Mouse (Mus musculus): Measurements from ENCODE around the gene Pdia4. TPM values are rescaled to one million over a fixed set of nuclear protein-coding genes. Genes with fewer than 3 reads are reported as not detected.
"Not testable (repeated sequence)": the region's sequence is repeated elsewhere in the genome, so short reads cannot be mapped to it uniquely, and the experiment has no call there.

Pdia4 gene
- 35.4 and 36.8 TPM in 2 replicates for polyA plus RNA-seq (2012; rRNA removed)

DNA sequence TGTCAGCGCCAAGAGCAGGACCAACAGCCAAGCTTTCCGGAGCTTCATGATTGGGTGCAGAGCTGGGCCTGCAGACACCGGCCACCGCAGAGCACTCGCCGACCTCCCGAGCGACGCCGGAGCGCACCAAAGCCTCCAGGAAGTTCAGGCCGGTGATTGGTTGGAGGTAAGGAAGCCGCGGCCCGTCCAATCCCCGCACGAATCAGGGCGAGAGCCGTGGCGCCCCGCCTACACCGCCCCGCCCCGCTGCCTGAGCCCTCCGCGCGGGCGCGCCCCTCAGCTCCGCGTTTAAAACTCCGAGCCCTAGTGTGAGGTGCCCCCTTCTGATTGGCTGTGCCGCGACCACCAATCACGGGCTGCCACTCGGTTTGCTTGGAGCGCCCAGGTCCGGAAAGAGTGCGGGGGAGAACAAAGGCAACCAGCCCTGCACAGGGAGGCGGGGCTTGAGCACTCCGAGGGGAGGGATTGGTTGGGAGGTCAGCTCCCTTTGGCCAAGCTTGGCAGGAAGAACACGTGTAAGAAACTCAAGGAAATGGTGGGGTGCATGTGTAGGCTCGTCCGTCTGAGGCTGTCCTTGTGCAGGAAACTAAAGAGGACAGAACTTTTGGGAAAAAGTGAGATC, at the start of gene Pdia4:
Gene Pdia4, minus strand, starts transcription at position 174 of the 622 bp plus-strand sequence.
- peak; percentile 98 to 99 for DNase-seq (ENCODE audit: extremely low spot score in 1 of 2, low spot score in 1 of 2)

DNA sequence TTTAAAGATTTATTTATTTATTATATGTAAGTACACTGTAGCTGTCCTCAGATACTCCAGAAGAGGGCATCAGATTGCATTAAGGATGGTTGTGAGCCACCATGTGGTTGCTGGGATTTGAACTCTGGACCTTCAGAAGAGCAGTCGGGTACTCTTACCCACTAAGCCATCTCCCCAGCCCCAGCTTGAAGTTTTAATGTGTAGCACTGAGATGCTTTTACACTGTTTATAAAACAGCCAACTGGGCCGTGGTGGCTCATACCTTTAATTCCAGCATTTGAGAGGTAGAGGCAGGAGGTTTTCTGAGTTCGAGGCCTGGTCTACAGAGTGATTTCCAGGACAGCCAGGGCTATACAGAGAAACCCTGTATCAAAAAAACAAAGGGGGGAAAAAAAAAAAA, 44.5 kb upstream of the Pdia4 start:
- DNase-seq (ENCODE audit: extremely low spot score in 1 of 2, low spot score in 1 of 2), result not testable (repeated sequence)

DNA sequence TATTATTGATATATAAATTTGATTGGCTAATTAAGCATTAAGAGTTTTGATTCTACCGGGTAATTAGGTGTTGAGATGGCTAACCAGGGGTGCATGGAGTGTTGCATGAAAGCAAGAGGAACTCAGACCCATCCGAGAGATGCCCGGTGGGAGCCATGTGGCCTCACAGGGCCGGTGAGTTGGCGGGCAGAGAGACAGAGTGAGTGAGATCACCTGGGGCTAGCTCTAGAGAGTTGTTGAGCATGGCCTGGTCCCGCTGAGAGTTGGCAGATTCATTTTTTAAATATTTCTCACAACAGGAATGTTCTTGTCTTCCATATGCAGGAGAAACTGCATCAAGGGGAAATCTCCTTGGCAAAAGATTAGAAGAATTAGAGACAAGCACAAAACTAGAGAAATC, 44.0 kb upstream of the Pdia4 start:
- DNase-seq (ENCODE audit: extremely low spot score in 1 of 2, low spot score in 1 of 2), result no peak

DNA sequence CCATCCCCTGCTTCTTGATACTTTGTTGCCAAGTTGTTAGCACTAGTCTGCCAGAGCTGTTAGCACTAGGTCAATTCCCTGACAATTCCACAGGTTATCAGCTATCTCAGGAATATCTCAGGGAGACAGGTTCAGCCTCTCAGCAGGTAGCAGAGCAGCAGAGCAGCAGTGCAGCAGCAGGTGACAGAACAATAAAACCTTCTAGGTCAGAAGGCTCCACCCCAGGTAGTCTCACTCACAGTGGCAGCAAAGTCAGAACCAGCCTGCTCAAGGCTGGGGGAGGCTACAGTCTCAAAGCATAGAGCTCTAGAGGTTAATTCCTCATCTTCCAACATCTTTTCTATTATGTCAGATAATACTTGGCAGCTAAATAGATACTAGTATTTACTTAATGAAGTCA, 32.5 kb upstream of the Pdia4 start:
- DNase-seq (ENCODE audit: extremely low spot score in 1 of 2, low spot score in 1 of 2), result no peak

DNA sequence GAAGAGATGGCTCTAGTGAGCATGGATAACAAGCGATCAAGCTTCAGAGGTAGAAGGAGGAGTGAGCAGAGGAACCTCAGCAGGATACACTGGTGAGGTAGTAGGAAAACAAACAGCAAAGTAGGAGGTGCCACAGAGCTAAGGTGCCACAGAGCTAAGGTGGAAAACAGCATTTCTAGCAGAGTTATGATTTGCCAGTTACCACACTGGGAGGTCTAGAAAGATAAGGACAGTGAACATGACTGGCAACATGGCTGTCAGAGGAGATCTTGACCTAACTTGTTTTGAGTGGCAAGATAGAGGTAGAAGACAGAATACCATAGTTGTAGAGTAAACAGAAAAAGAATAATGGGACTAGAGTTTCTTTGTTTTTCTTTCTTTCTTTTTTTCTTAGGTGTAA, 29.1 kb upstream of the Pdia4 start:
- no peak for DNase-seq (ENCODE audit: extremely low spot score in 1 of 2, low spot score in 1 of 2)

DNA sequence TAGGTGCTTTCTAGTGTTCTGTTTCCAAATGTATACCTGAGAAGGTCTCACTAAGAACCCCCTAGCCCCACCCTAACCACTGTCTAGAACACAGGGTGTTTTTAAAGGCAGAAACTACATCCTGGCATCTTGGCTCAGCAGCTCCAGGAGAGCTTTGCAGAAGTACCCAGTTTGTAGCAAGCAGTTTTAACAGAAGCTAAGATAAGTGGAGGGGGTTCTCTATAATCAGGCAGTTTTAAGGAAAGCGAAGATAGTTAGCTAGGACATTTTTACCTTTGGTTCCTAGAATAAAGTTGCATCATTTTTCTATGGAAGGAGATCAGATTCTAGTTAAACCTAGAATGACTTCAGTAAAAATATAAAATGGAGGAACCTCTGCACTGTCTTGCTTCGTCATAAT, 28.6 kb upstream of the Pdia4 start:
- no peak for DNase-seq (ENCODE audit: extremely low spot score in 1 of 2, low spot score in 1 of 2)

DNA sequence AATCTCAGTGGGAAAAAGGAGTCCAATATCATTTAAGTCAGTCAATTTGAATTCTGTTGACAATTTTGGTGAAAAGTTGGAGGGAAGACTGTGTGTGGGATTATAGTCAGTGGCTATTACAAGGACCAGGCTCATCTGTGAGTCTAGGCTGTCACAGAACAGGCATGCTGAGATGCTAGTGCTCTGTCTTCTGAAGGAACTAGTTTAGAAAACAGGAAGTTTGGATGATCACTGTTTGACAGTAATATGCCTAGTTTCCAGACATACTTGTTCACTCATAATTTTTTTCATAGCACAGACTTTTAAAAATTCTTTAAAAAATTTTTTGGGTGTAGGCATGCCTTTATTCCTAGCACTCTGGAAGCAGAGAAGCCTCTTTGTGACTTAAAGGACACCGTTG, 27.8 kb upstream of the Pdia4 start:
- DNase-seq (ENCODE audit: extremely low spot score in 1 of 2, low spot score in 1 of 2), result no peak

DNA sequence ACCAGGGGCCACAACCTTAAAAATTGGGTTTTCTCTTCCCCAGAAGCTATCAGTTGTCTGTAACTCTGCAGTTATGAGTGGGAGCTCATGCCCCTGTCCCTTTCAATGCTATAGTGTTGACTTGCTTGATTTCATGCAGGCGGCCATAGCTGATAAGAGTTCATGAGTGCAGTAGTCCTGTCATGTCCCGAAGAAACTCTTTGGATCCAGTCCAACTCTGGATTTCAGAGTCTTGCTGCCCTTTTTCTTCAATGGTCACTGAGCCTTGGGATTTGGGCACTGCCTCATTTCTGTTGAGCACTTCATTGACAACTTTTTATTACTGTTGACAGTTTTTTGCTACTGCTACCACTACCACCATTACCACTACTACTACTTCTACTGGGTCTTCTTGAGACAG, 24.4 kb upstream of the Pdia4 start:
- no peak for DNase-seq (ENCODE audit: extremely low spot score in 1 of 2, low spot score in 1 of 2)

DNA sequence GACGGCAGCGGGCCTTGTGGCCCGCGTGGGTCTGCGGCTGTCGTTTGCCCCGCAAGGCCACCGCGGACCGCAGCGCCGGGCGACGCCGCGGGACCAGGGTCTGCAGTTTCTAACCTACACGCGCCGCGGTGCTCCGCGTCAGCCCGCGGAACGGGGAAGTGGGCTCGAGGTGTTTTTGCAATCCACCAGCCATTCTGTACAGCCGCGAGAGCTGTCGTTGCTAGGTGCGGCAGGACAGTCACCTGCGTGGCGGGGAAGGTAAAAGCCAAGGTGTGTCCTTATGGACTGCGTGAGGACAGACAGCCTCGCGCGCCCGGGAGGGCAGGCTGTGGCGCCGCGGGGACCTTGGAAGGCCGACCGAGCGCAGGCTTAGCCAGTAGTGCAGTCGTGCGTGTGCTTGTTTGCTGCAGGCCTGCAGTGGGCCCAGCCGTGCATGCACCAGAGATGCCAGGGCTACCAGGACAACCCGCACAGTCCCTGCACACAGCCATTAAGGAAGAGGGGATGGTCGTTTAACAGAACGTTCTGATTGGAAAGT, 22.8 kb upstream of the Pdia4 start:
- peak in 1 of 2 experiments; percentile 47 for DNase-seq (ENCODE audit: extremely low spot score in 1 of 2, low spot score in 1 of 2)

DNA sequence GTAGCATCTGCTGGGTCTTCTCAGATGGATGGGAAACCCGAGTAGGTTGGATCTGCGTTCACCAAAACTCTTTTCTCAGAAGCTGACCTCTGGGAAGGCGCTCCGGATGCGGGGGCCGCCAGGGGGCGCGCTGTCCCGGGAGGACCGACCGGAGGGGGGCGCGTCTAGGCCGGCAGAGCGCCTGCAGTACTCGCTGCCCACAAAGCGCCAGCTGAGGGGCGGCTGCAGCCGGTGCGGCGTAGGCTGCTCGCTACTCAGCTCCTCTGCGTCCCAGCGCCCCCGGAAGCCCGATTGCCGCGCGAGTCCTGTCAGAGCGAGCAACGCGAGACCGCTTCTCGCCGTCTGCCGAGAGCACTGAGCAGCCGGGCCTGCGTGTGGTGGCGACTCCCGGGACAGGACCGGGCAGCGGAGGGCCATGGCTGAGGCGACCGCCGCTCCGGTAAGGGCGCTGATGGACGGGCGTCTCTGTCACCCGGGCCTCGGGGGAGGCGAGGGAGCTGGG, 22.3 kb upstream of the Pdia4 start, which contains the start of gene Zfp398:
Gene Zfp398, plus strand, starts transcription at position 180 of the 502 bp plus-strand sequence.
- peak; percentile 87 to 97 for DNase-seq (ENCODE audit: extremely low spot score in 1 of 2, low spot score in 1 of 2)

DNA sequence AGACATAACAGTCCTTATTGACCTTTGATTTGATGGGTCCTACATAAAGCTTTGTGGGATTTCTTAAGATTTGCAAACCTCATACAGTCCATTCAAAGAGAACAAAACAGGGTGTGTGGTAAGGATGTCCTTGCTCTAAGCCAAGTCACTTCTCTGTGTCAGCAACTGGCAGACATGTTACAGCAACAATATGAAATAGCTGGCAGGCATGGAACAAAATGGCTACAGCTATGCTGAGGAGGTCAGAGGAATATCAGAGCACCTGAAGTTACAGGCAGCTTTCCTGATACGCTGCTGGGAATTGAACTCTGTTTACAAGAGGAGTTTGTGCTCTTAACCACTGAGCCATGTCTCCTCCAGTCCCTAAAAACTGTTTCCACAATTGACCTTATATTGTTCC, 19.0 kb upstream of the Pdia4 start:
- no peak for DNase-seq (ENCODE audit: extremely low spot score in 1 of 2, low spot score in 1 of 2)

DNA sequence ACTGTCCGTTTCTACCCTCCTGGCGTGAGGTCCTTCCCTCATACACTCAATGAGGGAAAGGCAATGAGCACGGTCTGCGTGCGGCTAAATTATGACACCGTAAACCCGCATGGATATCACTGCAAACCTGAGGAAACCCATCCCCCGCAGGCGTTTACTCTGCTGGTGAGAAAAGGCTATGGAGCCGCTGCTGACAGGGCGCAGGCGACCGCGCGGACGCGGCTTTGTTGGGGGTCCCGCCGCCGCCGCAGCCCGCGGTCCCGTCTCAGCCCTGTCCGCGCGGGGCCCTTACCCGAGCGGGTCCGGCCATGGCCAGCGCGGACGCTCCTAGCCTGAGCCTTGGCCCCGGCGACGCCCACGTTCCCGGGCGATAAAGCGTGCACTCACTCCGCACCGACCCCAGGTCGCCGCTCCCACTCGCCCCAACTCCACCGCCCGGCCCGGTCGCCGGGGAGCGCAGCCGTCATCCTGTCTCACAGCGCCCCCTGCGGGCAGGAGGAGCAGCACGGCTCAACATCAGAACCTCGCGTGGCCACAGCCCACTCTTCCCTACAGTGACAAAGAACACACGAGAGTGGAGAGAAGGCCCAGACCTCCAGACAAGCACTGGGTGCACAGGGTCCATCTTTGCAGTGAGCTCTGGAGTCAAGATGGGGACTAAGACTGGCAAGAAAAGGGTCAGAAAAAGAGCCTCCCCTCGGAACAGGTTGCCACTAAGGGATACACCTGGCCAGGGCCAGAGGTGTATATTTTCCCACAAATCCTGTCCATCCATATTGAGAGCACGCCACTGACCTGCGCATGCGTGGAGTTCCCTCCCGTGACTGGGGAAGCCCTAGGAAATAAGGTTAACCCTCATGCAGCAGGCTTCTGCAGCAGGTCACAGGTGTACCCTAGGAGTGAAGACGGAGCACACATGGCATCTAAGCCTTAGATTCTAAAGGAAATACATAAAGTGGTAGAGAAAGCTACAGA, 17.2 kb upstream of the Pdia4 start, which contains the start of gene Zfp786:
Gene Zfp786, minus strand, starts transcription at position 764 of the 975 bp plus-strand sequence.
- peak; percentile 76 to 96 for DNase-seq (ENCODE audit: extremely low spot score in 1 of 2, low spot score in 1 of 2)

DNA sequence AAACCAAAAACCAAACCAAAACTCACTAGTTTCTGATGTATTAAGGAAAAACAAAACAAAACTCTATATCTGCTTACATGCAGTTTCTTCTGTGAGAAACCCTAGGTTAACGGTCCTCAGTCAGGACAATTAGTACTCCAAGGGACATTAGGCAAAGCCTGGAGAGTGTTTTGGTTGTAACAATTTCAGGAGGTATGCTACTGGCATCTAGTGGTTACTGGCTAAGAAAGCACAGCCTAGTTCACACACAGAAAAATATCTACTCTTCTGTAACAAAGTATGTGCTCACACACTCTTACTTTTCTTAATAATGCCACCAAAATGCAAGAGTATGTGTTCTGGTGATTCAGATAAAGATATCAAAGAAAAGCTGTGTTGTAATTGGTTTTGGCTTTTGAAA, 15.7 kb upstream of the Pdia4 start:
- DNase-seq (ENCODE audit: extremely low spot score in 1 of 2, low spot score in 1 of 2), result peak in 1 of 2 experiments; percentile 45

DNA sequence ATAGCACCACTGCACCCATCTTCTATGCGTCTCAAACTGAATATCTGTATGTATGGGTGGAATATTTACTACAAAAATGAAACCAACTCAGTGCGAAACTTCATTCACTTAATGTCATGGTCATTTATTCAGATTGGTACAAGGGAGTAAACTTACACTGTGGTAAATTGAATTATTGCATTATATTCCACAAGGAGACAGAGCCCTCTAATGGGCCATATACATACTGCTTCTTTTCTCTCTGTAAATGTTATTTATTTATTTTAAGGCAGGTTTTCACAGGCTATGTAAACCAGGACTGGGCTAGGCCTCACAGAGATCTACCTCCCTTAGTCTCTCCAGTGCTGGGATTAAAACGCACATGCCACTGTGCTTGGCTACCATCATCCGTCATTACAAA, 14.2 kb upstream of the Pdia4 start:
- DNase-seq (ENCODE audit: extremely low spot score in 1 of 2, low spot score in 1 of 2), result no peak

DNA sequence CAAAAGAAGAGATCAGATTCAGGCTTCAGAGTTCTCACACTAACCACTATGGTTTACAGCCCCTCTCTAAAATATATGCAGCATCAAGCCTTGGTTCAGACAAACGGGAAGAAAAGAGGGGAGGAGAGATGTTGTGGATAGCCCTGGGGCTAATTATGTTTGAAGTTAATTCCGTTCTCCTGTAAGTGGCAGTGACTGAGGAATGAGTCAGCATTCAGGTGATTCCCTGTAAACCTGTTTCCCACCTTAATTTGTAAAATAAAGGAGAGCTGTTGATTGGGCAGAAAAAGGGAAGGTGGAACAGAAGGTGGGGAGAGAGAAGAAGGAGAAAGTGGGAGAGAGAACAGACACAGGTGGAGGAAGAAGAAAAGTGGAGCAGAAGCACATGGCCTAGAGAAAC, 11.0 kb upstream of the Pdia4 start:
- no peak for DNase-seq (ENCODE audit: extremely low spot score in 1 of 2, low spot score in 1 of 2)

DNA sequence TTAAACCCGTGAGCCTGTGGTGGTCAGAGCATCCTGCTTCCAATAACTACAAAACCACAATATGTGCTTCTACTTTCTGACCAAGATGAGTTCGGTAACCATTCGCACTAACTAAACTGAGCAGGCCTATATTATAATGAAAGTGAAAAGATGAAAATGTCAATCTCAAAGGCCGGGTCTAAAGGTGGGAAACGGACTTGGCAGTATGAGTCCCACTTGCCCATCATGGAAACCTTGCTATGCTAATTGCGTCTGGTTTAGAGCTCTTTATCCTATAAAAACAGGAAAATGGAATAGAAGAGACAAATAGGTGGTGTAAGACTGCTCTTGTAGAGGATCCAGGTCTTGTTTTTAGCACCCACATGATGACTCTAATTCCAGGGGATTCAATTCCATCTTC, 8.5 kb upstream of the Pdia4 start:
- DNase-seq (ENCODE audit: extremely low spot score in 1 of 2, low spot score in 1 of 2), result no peak

DNA sequence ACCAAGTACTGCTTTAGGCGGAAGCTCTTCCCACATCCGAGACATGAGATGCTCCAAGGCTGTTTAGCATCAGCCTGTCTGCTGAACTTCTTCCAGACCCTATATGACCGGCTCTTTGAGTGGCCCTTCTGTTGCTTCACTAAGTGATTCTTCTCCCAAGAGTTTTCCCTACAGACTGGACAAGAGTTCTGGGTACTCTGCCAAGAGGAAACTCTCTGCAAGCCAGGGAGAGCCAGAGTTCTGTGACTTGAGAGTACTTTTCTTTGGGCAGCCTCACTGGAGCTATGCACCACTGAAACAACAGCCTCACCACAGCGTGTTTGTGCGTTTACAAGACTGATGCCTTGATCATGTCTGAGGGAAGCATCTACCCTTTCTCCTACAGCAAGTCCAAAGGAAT, 8.0 kb upstream of the Pdia4 start:
- DNase-seq (ENCODE audit: extremely low spot score in 1 of 2, low spot score in 1 of 2), result no peak

DNA sequence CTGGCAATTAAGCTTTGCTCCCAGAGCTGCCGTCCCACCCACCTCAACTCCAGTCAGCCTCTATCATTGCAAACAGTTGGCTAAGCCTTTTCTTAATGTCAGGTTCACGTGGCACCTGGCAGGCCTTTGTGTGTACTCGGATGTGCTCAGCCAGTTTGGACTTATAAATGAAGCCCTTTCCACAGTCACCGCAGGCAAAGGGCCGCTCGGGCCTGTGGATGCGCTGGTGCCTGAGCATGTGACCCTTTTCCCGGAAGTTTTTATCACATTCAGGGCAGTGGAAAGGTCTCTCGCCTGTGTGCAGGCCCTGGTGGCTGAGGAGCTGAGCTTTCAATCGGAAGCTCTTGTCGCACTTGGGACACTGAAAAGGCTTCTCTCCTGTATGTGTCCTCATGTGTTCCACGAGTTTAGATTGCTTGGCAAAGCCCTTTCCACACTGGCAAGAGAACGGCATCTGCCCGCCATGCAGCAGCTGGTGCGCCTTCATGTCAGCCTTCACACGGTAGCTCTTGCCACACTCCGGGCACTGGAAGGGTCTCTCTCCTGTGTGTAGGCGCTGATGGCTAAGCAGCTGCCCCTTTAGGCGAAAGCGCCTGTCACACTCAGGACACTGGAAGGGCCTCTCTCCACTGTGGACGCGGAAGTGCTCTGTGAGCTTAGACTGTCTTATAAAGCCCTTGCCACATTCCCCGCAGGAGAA, 6.5 kb upstream of the Pdia4 start:
- no peak for DNase-seq (ENCODE audit: extremely low spot score in 1 of 2, low spot score in 1 of 2)

DNA sequence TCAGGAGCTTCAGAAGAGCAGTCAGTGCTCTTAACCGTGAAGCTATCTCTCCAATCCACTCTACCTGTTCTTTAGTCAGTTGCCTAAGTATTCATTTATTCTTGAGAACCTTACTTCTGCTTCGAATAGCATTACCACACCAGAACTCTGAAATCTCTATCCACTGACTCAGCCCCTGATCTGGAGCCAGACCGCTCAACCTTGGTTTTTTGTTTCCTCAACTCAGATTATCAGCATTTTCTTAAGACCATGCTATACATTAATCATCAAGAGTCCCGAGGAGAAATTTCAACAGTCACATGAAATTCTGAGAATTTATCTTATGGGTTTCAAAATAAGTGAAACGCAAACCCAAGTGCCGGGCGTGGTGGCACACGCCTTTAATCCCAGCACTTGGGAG, 5.5 kb upstream of the Pdia4 start:
- DNase-seq (ENCODE audit: extremely low spot score in 1 of 2, low spot score in 1 of 2), result no peak

DNA sequence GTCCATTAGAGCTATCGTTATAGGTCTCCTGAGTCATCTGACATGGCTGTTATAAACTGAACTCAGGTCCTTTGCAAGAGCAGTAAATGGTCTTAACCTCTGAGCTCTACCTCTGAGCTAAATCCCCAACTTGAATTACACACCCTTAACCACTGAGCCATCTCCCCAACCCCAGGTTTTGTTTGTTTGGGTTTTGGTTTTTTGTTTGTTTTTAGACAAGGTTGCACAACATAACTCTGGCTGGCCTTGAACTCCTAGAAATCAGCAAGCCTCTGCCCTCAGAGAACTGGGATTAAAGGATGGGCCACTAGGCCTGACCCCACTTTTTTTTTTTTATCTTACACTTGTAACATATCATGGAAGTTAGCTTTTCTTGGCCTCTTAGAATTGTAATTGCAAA, 2.9 kb upstream of the Pdia4 start:
- no peak for DNase-seq (ENCODE audit: extremely low spot score in 1 of 2, low spot score in 1 of 2)

Data from frontal cortex, adult 2 months (tissue).